Mouse (Mus musculus) right cerebral cortex, postnatal 14 days (tissue): ENCODE measurements around the gene Esrrb.

Source experiments
- DNase-seq: peaks from one replicate; pipeline ENCODE4 v3.0.0; 2022

Esrrb gene

DNA sequence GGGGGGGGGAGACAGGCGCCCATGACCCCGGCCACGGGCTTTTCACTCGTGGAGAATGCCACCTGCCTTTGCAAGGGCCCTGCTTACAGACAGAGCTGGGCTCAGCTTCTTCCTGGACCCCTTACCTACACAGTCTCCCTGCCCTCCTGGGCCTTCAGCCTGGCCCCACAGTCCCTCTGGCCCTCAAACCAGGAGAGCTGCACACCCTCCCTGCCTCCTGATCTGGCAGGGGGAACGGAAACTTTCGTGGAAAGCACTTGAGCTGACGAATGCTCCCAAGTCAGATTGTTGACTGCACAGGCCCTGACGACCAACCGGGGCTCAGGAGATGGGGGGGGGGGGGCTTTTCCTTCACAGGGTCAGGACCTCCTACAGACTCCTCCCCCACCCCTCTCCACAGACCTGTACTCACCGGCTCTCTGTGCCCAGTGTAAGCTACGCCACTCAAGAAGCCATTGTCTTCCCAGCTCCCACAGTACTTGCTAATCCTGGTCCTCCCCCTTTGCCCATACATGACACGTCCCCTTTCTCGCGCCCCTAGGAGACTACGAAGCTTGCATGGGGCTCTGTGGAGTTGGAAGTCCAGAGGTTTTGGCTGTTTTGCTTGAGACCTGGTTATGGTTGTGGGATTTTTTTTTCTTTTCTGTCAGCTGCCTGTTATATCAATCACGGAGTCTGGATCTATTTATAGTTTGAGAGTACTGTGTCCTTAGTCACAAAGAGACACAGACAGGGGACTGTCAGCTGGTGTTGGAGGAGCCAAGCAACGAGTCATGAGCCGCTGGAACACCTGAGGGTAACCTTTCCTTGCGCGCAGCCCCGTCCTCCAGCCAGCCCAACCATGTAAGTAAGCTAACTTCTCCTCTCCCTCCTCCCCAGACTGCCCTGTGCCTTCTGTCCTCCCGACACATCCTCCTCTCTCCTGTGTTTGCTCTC lies at the start of gene Esrrb:
Gene Esrrb, plus strand, starts transcription at position 422 of the 936 bp plus-strand sequence.
- DNase-seq: no peak

DNA sequence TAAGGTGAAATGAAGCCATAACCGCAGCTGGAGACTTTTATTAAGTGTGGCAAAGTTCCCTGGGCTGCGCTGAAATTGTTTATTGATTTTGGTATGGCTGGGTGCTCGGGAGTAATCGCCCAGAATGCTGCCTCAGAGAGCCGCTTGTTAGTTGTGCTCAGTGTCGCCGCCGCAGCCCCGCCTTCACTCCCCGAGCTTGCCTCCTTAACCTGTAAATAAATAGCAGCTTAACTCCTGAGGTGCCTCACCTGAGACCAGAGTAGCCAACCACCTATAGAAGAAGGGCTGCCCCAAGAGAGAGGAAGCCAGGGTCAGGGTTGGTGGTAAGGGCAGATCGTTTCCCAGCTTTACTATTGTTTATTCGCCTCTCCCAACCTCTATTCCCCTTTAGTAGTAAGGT lies 40.3 kb upstream of the Esrrb start:
- no peak for DNase-seq

DNA sequence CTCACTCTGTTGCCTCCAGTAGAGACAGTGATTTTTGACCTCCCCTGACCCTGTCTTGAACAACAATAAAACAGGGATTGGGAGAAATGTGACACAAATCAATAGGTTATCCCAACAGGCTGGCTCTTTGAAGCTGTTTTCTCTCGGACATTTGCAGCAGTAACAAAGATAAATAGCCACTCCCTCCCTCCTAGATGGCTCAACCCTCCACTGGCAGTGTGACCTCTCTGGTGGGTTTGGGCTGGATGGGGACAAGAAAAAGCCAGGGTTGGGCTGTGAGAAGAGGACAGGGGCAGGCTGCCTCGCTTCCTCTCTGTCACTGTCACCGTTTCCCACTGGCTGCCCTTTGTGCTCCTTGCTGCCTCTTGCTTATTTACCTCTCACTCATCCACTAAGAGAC lies 36.6 kb upstream of the Esrrb start:
- DNase-seq: no peak

DNA sequence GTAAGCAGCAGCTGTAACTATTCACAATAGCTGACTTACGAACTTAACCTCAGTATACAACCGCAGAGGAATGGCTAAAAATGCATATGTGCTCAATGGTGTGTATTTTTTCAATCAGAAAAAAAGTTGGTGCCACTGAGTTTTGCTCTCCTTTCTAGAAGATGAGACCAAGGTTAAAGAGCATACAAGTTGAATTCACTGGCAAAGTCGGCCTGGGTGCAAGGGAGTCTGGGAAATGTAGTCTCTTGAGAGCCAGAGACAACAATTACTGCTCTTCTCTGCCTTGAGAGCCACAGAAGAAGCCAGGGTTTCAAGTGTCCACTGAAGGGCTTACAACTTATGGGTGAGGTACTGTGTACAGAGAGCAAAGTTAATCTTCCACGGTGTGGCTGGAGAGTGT lies 31.1 kb upstream of the Esrrb start:
- no peak for DNase-seq

DNA sequence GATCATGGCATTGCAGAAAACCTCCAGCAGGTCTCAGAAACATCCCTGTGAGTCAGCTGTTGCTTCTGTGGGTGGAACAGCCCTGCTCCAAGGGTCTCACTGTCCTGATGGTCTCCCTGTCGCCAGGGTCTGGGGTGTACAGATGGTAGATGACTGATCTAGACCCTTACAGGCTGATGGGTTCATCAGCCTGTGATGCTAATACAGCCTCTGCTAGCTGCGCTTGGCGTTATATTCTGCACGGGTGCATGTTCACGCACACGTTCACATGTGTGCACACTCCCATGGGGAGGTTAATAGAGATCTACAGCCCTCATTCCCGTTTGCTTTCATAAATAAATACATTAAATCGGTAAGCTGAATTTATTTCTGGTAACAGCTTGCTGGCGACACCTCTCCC lies 30.2 kb upstream of the Esrrb start:
- no peak for DNase-seq

DNA sequence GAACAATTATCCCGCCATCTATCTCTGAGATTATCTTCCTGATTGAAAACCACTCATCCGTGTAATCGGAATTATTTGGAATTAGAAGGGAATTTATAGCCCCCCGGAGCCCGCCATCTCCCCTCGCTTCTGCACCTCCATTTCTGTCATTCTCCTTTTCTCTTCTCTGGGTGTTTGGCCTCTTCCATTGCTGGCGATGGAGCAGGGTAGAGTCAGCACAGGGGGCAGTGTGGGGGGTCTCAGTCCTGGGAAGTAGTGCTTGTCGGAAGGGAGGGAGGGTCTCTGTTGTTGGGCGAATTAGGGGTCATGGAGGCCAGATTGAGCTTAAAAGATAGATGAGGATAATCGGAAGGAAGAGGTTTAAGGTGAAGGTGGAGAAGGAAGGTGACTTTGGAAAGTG lies 29.7 kb upstream of the Esrrb start:
- DNase-seq: no peak

DNA sequence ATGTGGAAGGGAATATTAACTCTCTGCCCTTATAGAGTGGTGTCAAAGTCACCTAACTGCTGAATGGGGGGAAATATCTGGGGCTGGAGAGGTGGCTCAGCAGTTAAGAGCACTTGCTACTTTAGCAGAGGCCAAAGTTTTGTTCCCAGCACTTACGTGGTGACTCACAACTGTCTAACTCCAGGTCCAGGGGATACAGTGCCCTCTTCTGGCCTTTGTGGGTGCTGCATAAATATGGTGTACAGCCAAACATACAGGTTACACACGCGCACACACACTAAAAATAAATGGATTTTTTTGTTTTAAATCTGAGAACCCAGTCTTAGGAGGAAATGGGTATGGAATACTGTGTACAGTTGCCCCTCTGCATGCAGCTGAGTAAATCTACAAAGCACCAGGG lies 24.7 kb upstream of the Esrrb start:
- DNase-seq: no peak

DNA sequence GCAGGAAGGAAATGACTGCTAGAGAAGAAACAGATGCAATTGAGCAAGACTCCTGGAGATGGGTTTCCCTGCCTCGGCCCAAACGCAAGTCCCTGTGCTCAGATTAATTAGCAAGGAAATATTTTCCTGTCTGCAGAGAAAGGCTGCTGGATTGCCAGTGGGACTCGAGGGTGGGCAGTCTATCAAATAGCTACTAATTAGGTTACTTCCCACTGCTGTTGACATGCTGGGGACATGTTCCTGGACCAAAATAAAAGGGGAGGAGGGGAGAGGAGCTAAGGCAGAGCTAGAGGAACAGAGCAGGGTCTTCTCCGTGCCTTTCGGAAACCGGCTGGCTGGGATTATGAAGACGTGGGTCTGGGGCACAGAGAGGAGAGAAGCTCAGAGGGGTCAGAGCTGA lies 24.0 kb upstream of the Esrrb start:
- DNase-seq: no peak

DNA sequence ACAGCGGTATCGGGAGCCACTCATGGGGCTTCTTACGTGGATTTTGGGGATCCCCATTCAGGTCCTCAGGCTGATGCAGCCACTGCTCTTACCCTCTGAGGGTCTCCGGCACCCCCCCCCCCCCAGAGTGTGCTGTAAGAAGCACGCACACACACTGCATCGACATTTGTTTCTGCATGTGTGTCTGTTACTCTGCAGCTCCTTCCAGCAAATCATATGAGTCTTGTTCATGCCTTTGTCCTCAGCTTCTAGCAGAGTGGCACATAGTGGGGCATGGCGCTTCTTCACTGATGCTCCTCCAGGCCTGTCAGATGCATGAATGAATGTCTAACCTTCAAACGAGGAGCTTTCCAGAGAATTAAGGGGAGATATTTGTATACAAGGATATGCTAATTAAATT lies 11.4 kb upstream of the Esrrb start:
- no peak for DNase-seq

DNA sequence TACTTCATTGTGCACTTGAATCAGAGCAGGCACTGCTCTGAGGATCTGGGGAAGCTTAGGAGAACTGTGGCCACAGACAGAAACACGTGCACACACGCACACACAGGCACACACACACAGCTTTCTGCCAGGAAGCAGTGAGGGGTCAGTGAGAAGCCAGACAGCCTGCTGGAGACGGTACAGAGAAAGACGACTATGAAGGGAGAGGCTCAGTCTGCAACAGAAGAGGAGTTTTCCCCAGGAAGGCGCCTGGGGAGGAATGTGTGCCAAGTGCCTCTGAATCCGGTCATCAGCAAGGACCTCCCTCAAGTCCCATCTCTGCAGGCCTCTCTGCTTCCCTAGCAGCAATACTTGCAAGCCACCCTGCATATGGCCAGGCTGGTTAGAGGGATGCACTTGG lies 1.5 kb upstream of the Esrrb start:
- DNase-seq: no peak

DNA sequence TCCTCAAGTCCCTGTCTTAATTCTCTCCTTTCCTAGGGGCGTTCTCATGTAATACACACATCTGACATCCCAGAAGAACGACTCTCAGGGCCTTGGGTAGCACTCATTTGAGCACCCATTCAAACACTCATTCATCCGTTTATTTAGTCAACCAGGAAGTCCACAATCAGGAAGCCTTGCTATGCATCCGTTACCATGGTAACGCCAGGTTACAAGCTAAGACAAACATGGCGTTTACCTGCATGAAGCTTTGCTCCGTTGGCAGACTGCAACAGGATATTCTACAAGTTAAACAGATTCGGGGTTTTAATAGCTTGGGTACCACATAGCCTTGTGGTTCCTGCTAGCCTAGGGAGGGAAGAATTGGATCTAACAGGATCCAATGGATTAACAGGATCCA lies 1.0 kb upstream of the Esrrb start:
- DNase-seq: no peak

DNA sequence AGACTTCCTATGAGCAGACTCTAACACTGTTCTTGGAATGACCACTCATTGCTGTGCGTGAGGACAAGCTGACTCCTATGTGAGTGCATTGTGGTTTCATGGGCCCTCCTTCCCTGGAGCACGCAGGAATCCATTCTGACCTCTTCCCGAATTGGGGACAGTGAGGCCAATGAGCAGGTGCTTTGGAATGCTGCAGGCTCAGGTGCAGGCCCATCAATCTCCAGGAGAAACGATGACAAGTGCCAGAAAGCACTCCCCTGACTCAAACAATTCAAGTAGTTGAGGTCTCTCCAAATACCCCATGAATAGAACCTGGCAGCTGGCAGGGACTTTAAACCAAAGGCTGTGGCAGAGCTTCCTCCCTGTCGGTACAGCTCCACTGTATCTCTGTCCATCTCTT lies 3.4 kb downstream of the Esrrb start:
- no peak for DNase-seq

DNA sequence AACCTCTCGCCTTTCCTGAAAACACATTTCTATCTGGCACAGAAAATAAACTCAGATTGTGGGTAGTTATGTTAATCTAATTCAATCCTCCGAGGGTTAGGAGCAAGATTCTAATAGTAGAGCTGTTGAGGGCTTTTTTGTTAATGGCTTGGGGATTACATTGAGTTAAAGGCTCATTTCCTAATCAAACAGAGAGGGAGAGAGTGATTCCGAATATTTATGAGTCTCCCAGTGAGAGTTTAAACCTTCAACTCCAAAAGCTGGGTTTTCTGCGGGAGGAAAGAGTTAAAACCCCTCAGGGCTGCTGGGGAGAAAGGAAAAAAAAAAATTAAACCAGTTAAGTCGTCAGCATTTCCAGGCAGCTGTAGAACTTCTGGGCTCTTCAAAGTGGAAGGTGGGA lies 3.8 kb downstream of the Esrrb start:
- DNase-seq: no peak

DNA sequence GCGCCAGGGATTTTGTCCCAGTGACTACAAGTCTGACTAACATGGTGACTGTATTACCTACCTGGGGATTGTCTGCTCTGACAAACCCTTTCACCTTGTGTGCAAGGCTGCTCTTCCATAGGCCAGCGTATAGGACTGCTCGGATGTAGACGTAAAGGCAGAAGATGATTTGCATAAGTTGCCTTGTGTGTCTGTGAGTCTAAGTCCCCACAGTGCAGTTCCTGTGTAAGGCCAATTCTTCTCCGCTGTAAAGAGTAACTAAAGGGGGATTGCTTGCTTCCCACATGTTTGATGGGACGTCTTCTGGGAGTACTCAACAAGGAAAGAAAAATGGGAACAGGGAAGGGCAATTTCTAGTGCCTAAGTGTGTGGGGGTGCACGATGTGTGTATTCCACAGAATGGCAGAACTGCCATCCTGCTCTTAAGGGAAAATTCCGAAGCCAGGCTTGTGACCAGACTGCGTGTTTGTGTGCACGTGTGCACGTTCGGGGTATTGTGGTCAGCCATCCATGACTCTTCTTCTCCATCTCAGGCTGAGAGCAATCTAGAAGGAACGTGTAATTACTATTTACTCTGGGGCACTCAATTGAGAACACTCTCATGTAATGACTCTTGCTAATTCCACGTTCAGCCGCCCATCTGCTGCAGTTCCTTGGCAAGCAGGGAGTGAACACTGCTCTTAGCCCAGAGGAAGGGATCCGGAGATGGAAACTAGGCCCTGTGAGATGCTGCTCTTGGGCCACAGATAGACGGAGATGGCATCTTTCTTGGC lies 9.9 kb downstream of the Esrrb start:
- no peak for DNase-seq

DNA sequence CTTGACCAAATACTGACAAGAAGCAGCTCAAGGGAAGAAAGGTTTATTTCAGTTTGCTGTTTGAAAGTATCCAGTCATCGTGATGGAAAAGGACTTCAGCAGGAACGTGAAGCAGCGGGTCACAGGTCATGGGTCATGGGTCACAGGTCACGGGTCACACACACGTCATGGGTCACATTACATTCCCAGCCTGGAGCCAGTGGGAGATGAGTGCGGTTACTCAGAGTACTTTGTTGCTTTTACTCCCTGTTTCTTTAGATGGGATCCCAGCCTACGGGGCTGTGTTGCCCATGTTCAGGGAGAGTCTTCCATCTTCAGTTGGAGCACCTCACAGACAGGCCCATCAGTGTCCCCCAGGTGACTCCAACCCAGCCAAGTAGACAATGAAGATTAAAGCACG lies 13.4 kb downstream of the Esrrb start:
- no peak for DNase-seq

DNA sequence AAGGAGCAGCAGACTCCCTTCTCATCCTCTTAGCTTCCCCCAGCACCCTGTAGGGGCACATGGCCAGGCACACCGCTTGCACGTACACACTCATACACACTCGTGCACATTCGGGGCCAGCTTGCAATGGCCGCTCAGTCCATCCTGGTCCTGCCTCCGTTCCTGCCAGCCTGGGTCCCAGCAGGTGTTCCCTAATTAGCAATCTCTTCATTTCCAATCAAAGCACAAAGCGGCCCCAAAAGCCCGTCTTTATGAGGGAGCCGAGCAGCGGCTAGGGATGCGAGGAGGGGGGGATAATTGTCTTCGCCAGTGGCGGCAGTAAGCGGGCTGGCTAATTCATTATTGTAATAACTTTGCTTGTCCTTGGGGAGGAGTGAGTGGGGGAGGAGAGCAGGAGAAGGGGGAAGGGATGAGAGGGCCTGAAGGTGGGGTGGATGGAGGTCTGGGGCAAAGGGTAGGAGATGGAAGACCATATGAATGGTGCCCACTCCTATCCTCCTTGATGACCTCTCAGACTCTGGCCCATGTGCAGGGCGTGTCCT lies 18.8 kb downstream of the Esrrb start:
- DNase-seq: no peak

DNA sequence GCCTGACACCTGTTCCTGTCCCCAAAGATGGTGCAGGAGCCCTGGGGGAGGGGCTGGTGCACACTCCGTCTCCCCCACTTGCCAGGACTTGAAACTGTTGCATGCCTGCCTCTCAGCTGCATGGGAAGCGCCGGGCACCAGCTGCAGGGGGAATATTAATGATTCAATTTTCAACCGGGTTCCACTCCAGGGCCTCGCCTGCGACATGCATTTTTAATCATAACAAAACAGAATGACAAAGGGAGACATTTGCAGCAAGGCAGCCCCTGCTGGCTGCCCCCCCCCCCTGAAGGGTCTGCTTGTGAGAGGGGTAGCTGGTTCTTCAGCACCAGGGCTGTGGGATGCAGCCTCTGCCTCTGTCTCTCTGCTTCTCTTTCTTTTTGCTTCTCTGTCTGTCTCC lies 22.9 kb downstream of the Esrrb start:
- DNase-seq: no peak

DNA sequence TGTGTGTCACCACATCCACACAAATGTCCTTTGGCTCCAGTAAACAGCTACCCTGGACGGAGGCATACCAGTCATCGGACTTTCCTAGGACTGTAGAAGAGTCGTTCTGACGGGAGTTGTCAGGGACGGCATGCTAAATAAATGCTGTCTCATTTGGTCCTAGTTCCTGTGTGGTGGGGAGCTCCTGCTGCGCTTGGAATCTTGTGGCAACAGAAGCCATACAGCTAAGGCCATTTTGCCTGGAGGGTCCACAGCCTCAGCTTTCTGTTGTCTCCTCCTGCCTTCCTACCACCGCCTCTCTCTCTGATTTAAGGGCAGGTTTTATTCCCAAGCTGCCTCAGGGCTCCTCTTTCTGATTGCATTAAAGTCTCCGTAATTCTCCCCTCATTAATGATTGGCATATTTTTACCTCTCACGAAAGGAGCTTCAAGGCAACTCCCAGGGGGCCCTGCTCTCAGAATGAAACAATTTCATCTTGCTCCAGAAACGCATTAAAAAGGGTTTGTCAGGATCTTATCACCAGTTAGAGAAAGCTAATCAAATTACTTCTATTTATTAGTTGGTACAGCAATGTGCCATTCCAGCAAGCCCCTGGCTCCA lies 26.9 kb downstream of the Esrrb start:
- no peak for DNase-seq

DNA sequence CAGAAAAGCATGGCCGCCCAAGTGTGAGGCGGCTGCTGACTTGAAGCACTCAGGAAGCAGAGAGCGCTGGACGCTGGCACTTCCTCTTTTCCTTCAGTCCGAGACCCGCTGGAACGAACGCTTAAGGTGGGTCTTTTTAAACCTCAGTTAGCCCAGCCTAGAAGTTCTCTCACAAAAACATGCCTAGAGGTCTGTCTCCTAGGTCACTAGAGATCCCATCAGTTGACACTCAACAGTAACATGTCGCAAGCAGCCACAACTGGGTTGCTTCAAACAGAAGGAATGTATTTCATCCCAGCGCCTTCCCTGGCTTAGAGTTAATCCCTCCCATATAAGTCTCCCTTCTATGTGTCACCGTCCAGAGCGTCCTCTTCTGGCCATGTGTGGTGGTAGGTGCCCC lies 33.9 kb downstream of the Esrrb start:
- no peak for DNase-seq

DNA sequence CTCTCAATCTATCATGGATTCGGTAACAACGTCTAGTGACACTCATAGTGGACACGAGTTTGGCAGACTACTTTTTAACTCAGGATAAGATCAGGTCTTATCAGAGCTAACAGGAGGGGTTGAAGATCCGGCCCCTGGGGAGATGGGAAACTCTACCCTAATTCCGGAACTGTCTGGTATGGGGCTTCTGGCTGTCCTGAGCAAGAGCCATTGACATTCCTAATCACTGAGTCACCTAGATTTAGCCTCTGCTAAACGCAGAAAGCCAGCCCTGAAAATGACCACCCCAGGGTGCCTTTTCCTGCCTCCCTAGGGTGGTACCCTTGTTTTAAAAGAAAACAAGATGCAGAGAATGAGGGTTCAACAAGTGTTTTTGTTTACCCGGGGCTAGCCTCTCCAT lies 34.4 kb downstream of the Esrrb start:
- DNase-seq: no peak

DNA sequence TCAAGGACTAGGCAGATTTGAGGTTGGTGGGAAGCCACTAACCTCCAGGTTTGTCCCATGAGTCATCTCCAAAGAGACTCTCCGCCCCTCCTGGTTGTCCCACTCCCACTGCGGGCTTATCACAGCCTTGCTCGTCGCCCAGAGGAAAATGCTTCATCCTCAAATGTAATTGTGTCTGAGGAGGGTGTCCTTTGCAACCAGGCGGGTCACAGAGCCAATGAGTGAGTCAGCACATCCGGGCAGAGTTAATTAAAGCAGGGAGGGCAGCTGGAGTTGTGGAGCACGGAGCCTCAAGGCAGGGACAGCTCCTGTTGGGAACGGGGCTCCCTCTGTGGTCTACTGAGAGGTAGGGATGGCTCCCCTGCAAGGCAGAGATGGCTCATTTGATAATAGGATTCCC lies 37.8 kb downstream of the Esrrb start:
- no peak for DNase-seq

DNA sequence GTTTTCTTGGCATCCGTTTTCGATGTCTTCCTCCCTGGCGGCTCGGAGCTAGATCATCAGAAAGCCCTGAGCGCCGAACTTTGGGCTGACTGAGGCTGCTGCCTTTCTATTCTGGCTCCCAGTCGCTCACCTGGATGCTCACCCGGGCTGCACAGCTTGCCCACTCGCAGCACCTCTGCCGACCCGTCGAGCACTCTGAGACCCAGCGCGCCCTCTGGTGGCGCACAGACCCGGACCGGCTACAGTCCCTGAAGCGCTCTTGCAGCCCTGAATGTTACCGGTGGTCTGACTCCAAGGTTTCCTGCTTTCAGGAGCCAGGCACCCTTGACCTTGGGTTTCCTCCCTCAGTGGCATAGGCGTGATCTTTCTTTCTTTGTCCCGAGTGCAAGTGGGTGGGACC lies 41.8 kb downstream of the Esrrb start:
- DNase-seq: peak; percentile 81

DNA sequence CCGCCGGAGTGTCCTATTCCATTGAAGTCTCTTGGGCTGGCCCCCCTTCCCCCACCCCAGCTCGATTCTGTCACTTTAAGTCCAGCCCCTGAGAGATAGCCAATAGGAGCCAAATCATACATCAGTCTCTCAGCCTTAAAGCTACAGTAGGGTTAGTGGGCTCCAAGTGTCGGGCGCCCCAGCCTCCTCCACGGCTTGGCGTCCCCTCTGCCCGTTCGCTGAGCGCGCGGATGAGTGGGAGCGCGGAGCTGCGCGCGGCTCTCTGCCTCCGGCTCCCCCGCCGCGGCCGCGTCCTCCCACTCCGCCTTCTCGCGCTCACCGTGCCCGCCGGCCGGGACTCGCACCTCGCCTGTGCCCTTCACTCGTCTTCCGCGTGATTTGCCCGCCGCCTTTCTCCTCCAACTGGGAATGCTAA lies 60.6 kb downstream of the Esrrb start:
- peak; percentile 37 for DNase-seq
